Mouse (Mus musculus): ENCODE measurements around the gene Btbd35f2.
"Not testable (repeated sequence)": the region's sequence is repeated elsewhere in the genome, so short reads cannot be mapped to it uniquely, and the experiment has no call there.

Gene Btbd35f2

GRCm38 (mm10) chrX:32278094-32278493 lies at the start of gene Btbd35f2:
Gene Btbd35f2 (plus strand): TSS chrX:32278394.
- DNase-seq = not testable (repeated sequence)
